Mouse (Mus musculus) left cerebral cortex, postnatal 14 days (tissue): Measurements from ENCODE around the gene Kantr. TPM values are rescaled to one million over a fixed set of nuclear protein-coding genes. Genes with fewer than 3 reads are reported as not detected.
"Not testable (repeated sequence)": the region's sequence is repeated elsewhere in the genome, so short reads cannot be mapped to it uniquely, and the experiment has no call there.

ENCODE experiments used
- DNase-seq, 2 experiments: peaks; one replicate each; pipeline ENCODE4 v3.0.0; 2021 to 2022; ENCODE audit warnings: low spot score in 2 of 2, mixed read lengths in 1 of 2
- intact Hi-C: fragments of 180-260 bp; cut with DNase I; formaldehyde crosslinking; loops from one replicate; pipeline ENCODE4 v1.15.1; 2025
- long read RNA-seq, 2 experiments: library from polyadenylated mRNA; stranded (forward); transcript quantifications; one replicate each; pipeline ENCODE4 v2.0.0; 2021
- total RNA-seq, 2 experiments: library from RNA; stranded (reverse); gene quantifications; 2 replicates each; pipeline ENCODE4 v1.2.3; 2021

Gene Kantr
- 10 to 100 TPM; 45.2 to 53.4 TPM for total RNA-seq
- long read RNA-seq, experiment 1, transcript Kantr-203 (3 exons, 584 nt) = major isoform, 5 of 6 reads
- long read RNA-seq, experiment 1, partial matches to known transcripts = 1 of 6 reads
- long read RNA-seq, experiment 1, other reads (novel, unspliced or antisense) = 0 of 6 reads
- long read RNA-seq, experiment 2, full-length matches to known transcripts = 5 of 6 reads
- long read RNA-seq, experiment 2, partial matches to known transcripts = 0 of 6 reads
- long read RNA-seq, experiment 2, other reads (novel, unspliced or antisense) = 1 of 6 reads

DNA sequence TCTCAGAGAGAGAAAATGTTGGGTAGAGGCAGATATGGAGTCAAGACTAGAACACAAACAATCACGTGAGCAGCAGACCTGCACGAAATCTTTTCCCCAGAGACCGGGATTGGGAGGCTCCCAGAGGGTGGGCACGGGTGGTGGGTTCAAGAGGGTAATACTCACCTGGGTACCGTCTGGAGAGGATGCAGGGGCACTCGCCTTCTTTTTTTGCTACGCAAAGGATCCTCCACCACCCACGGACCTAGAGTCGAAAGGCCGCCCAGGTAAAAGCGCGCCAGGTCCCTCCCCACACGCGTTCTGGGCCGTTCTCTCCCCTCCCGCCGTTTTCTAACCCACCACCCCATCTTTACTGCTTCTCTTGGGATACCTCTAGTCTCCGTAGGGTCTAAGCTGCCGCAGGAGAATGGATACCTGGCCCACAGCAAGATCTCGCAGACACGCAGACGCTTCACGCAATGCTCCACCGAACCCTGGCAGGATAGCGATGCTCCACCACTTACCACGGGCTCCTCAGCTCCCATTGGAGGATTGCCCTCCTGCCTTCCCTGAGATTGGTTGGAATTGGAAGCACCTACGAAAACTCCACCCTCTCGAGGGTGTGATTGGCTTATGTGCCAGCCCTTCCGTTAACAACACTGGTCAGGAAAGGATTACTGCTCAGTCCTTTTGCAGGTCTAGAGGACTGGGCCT is at the start of gene Kantr:
Gene Kantr (minus strand): TSS at position 500 of the 693 bp plus-strand sequence.
- peak; percentile 82 to 85 for DNase-seq
- intact Hi-C loops = no loop called here

GRCm38 (mm10) chrX:152368397-152369273 is 41.3 kb upstream of the Kantr start, which contains the start of gene Gpr173:
Gpr173 (minus strand) TSS chrX:152368704.
- intact Hi-C loops = no loop called here
- peak; percentile 55 to 59 for DNase-seq

DNA sequence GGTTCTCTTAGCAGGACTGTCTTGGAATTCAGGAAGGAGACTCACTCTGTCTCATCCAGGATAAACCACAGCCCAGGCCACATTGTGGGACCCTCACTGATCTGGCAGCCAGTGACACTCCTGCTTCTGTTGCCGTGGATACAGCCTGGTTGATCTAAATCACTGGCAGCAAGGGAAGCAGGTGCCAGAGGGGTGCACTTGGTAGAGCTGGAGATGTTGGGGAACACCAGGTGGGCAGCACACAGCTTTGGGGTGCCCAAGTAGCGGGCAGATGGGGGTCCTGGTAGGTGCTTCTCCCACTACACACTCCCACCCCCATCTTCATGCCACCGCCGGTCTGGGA is 40.7 kb upstream of the Kantr start:
- no peak for DNase-seq
- intact Hi-C loops = no loop called here

GRCm38 (mm10) chrX:152366418-152366817 is 39.1 kb upstream of the Kantr start:
- DNase-seq = no peak

GRCm38 (mm10) chrX:152352553-152353153 is 25.4 kb upstream of the Kantr start:
- intact Hi-C loops = no loop called here
- DNase-seq = peak in 1 of 2 experiments; percentile 42

More at GRCm38 (mm10) chrX:152366418-152366817, 39.1 kb upstream of the Kantr start:
- intact Hi-C loops = no loop called here

- no peak for DNase-seq
- intact Hi-C loops = no loop called here
These were observed 19.7 kb upstream of the Kantr start for GRCm38 (mm10) chrX:152347041-152347440.

DNA sequence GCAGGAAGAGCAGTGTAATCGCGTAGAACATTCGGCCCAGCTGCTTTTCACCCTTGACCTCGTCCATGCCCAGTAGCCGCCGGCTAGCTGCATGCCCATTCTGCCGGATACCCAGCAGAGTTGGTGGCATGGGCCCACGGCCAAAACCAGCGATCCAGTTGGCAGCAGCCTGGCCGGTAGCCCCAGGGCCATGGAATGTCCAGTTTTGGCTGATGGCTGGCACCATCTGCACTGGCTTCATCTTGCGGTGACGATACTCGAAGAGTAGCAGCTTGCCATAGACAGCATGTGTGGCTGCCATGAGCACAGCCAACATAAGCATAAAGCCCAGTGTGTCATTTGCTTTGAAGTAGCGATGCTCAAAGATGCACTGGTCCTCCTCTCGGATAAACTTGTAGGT is 19.3 kb upstream of the Kantr start:
- intact Hi-C loops = no loop called here
- no peak for DNase-seq

DNA sequence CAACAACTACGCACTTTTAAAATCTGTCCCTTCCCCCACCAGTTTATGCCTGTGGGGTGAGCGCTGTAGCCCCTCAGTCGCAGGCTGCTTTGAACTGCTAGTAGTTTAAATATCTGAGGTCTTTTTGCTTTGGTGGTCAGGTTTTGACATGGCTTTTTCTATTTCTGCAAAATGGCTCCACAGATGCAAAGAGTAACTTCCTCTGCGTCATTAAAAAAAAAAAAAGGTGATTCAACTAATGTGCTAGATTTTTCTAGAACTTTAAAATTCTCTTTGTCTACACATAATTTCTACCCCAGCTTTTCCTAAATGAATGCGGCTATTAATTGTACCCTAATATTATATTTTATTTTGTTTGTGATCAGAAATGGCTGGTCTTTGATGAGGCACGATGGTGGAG is 15.6 kb upstream of the Kantr start:
- intact Hi-C loops = no loop called here
- no peak for DNase-seq

DNA sequence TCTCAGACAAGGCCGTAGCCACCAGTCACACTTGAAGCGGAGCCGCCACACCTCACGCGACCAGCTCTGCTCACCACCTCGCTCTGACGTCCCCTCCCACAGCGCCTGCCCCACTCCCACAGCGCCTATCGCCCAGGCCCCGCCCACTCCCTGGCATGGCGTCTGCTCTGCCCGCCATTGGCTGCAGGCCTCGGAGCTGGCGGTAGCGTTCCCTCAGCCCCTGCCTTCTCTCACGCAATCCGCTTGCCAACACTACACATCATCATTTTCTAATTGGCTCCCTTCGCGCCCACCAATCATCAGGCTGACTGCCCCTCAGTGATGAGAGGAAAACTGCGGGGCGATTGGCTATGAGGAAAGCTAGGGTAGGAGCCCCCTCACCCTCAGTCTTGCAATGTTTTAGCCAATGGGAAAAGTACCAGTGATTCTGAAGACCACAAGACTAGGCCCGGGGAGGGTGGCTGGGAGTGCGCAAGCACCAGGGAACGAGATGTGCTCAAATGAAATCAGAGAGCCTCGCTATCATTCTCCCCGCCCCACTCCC is 15.1 kb upstream of the Kantr start, which contains the start of gene Tspyl2:
Gene Tspyl2 (minus strand): TSS at position 68 of the 544 bp plus-strand sequence.
- intact Hi-C loops = no loop called here

DNA sequence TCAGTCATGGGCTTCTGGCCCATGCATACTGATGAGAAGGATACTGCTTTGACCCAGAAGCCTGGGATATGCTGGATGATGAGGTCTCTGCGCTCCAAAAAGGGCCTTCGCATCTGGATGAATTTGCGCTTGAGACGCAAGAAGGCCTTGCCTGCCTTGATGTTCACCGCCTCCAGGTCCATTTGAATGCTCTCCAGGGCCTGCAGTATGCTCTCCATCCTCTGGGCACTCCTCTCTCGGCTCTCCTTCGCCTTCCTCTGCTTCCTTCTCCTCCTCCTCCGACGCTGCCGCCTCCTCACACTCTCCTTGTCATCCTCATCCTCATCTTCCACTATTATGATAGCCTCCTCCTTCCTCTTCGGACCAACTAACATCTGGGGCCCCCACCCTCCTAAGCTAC is 14.2 kb upstream of the Kantr start:
- peak in 1 of 2 experiments; percentile 42 for DNase-seq
- intact Hi-C loops = no loop called here

More for the DNA sequence above, 15.1 kb upstream of the Kantr start, which contains the start of gene Tspyl2:
- peak; percentile 92 to 97 for DNase-seq

- peak; percentile 88 to 95 for DNase-seq
- intact Hi-C loops = no loop called here
These were observed 9.4 kb upstream of the Kantr start for GRCm38 (mm10) chrX:152336546-152337332.

GRCm38 (mm10) chrX:152336123-152336522 is 8.8 kb upstream of the Kantr start:
- intact Hi-C loops, DNase-seq: not testable (repeated sequence)

DNA sequence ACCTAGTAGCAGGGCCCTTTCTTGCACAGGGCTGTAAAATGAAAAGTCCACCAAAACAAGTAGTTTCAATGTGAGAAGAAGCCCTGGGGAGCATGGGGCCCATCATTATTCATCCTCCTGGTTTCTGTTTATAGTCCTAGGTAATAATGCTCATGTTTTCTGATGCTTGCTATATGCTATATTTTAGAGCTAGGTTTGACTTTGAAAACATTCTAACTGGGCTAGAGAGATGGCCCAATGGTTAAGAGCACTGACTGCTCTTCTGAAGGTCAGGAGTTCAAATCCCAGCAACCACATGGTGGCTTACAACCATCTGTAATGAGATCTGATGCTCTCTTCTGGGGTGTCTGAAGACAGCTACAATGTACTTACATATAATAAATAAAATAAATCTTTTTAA is 2.1 kb upstream of the Kantr start:
- intact Hi-C loops, DNase-seq: not testable (repeated sequence)

DNA sequence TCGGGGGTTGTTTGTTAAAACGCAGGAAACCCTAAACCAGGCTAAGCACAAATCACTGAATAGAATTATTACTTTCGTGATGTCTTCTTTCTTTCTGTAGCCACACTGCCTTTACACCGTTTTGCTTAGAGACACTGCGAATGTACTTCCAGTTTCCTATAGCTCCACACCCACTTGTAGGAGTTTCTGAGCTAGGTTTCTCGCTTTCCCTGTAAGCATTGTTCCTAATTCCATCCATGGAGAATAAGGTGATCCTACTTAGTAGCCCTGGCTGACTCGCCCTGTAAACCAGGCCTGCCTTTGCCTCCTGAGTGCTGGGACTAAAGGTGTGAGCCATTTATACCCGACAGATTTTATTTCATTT is 376 bp upstream of the Kantr start:
- DNase-seq = no peak
- intact Hi-C loops = no loop called here

DNA sequence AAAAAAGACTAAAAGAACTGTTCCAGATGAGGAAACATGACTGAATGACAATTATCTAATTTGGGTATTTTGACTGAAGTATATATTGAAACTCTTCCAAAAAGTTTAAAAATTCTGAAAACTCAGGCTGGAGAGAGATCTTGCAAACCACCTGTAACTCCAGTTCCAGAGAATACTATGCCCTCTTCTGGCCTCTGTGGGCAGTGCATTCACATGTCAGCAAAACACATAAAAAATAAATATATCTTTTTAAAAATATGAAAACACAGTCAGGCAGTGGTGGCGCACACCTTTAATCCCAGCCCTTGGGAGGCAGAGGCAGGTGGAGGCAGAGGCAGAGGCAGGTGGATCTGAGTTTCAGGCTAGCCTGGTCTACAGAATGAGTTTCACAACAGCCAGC is 3.7 kb downstream of the Kantr start:
- intact Hi-C loops = no loop called here
- DNase-seq = no peak

- intact Hi-C loops = no loop called here
These were observed 4.5 kb downstream of the Kantr start for GRCm38 (mm10) chrX:152322776-152323175.

GRCm38 (mm10) chrX:152320535-152320934 is 6.8 kb downstream of the Kantr start:
- DNase-seq = no peak
- intact Hi-C loops = no loop called here

More at GRCm38 (mm10) chrX:152322776-152323175, 4.5 kb downstream of the Kantr start:
- no peak for DNase-seq

- DNase-seq = peak; percentile 12 to 23
- intact Hi-C loops = no loop called here
These were observed 19.4 kb downstream of the Kantr start for GRCm38 (mm10) chrX:152307942-152308341.
